Mouse (Mus musculus): ENCODE measurements at regions not wholly inside any gene's neighbourhood (a gene's known extent, or its start where the extent isn't known, plus 50 kb on each side); places are given as distances from the start of the nearest gene placed in this dataset.

DNA sequence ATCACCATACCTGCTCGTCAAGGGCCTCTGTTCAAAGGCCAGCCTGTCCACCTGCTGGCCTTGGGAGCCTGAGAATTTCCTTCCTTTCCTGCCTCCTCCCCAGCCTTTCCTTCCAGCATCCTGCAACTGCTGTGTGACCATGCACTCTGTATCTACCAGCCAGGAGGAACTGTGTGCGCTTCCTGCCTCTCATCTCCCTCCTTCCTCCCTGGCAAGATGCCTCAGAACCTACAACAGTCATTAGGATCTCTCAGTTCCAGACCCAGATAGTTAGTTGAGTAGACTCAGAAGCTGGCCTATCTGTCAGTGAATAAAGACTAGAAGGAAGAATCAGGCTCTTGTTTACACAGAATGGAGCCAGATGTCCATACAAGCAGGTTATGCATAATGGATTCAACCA, 183.8 kb upstream of the Ntf3 start:
- H3K79me2 ChIP-seq (ENCODE audit: control insufficient read depth, insufficient read depth): no peaks in the 10 kb centered on the region
- H3K36me3 ChIP-seq (ENCODE audit: control insufficient read depth, insufficient read depth): no peaks in the 10 kb centered on the region
- no peaks in the 10 kb centered on the region for H3K27me3 ChIP-seq (ENCODE audit: control insufficient read depth, insufficient read depth, insufficient read length)
- H3K4me3 ChIP-seq (ENCODE audit: insufficient read depth, poor library complexity, severe bottlenecking): no peak overlapping the region
- H3ac ChIP-seq (ENCODE audit: control insufficient read depth, insufficient read length, low read depth): no peak overlapping the region
- no peaks in the 10 kb centered on the region for H3K79me3 ChIP-seq (ENCODE audit: low read depth)
- TF ChIP-seq MYOG (IDR thresholded peaks at IDR 0.05; ENCODE audit: control insufficient read depth, extremely low read depth, insufficient read length) (no peak), MYOD1 (IDR thresholded peaks at IDR 0.05; ENCODE audit: control insufficient read depth, insufficient read length, low read depth) (no peak)

DNA sequence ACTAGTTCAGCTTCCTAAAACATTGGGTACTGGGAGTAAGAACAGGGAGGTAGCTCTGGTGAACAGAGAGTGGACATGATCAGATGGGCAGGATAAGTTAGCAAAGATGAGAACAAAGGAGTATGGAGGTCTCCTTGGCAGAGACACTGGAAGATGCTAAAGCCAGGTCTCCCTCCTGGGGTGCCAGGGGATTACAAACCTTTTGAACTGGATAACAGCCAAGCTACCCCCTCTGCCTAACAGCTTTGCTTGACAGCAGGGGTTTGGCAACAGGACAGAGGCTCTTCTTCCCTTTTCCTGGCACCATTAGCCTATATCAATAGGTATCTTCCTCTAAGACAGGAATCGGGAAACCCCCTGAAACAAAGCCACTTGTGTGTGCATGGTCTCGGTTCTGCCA, 183.2 kb upstream of the Ntf3 start:
- H3K36me3 ChIP-seq (ENCODE audit: control insufficient read depth, insufficient read depth): no peaks in the 10 kb centered on the region
- no peak for TF ChIP-seq MYOD1 (IDR thresholded peaks at IDR 0.05; ENCODE audit: control insufficient read depth, insufficient read length, low read depth)
- TF ChIP-seq CTCF (IDR thresholded peaks at IDR 0.05; ENCODE audit: control insufficient read depth, insufficient read depth, insufficient read length): no peak
- no peak for TF ChIP-seq CEBPB (IDR thresholded peaks at IDR 0.05; ENCODE audit: low read depth)
- no peak for TF ChIP-seq FOSL1 (IDR thresholded peaks at IDR 0.05; ENCODE audit: insufficient read depth, low read length, poor library complexity, severe bottlenecking)
- no peak for TF ChIP-seq USF1 (IDR thresholded peaks at IDR 0.05; ENCODE audit: low read depth)
- no peak for TF ChIP-seq MAX (IDR thresholded peaks at IDR 0.05)
- no peak for TF ChIP-seq MYOG (IDR thresholded peaks at IDR 0.05; ENCODE audit: control insufficient read depth, extremely low read depth, insufficient read length)
- H3K27me3 ChIP-seq (ENCODE audit: control insufficient read depth, insufficient read depth, insufficient read length): no peaks in the 10 kb centered on the region
- H3ac ChIP-seq (ENCODE audit: control insufficient read depth, insufficient read length, low read depth): no peak overlapping the region
- no peaks in the 10 kb centered on the region for H3K79me3 ChIP-seq (ENCODE audit: low read depth)
- no peaks in the 10 kb centered on the region for H3K79me2 ChIP-seq (ENCODE audit: control insufficient read depth, insufficient read depth)
- H3K4me3 ChIP-seq (ENCODE audit: insufficient read depth, poor library complexity, severe bottlenecking): no peak overlapping the region

DNA sequence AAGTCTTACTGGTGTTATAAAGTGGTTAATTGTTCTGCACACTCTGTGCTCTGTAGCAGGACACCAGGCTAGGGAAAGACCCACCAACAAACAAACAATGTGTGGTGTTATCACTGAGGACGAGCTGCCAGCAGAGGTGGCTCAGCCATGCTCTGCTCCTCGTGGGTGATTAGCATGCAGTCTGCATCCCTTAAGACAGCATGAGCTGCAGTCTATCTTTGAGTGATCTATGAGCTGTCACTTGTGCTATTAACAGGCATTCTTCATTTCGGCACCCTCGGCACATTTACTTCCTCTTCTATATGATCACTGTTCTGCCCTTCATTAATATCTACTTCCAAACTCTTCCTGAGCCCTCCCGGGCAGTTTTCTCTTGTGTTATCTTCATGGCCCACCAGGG, 178.5 kb upstream of the Ntf3 start:
- Histone ChIP-seq H3K27me3 (ENCODE audit: control insufficient read depth, insufficient read depth, insufficient read length) (no peaks in the 10 kb centered on the region), H3K36me3 (ENCODE audit: control insufficient read depth, insufficient read depth) (no peaks in the 10 kb centered on the region), H3K4me3 (ENCODE audit: insufficient read depth, poor library complexity, severe bottlenecking) (no peak overlapping the region), H3ac (ENCODE audit: control insufficient read depth, insufficient read length, low read depth) (no peak overlapping the region), H3K79me2 (ENCODE audit: control insufficient read depth, insufficient read depth) (no peaks in the 10 kb centered on the region), H3K79me3 (ENCODE audit: low read depth) (no peaks in the 10 kb centered on the region)
- no peak for TF ChIP-seq MYOD1 (IDR thresholded peaks at IDR 0.05; ENCODE audit: control insufficient read depth, insufficient read length, low read depth)

DNA sequence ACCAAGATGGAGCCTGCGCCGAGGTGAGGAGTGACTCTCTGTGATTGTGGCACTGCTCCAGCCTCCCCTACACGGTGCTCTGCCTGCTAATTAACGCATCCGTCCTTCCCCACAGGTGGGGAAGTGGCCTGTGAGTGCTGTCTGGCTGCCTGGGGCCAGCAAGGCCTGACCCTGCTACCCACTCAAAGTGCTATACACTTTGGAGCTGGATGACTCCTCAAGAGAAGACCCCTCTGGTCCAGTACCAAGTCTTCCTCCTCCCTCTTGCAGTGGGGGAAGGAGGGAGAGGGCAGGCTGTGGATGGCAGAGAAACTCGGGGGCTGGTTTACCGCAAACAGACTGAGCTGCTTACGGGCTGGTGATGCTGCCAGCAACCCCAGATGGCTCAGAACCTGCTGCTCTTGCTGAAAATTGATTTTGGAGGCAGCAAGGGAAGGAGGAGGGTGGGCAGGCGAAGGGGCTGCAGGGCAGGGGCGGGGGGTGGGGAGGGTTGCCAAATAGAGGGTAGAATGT, 173.4 kb upstream of the Ntf3 start:
- no peak overlapping the region for H3K4me3 ChIP-seq (ENCODE audit: insufficient read depth, poor library complexity, severe bottlenecking)
- H3K27me3 ChIP-seq (ENCODE audit: control insufficient read depth, insufficient read depth, insufficient read length): no peaks in the 10 kb centered on the region
- H3K36me3 ChIP-seq (ENCODE audit: control insufficient read depth, insufficient read depth): no peaks in the 10 kb centered on the region
- no peaks in the 10 kb centered on the region for H3K79me3 ChIP-seq (ENCODE audit: low read depth)
- no peak overlapping the region for H3ac ChIP-seq (ENCODE audit: control insufficient read depth, insufficient read length, low read depth)
- H3K79me2 ChIP-seq (ENCODE audit: control insufficient read depth, insufficient read depth): no peaks in the 10 kb centered on the region
- no peak for TF ChIP-seq CTCF (IDR thresholded peaks at IDR 0.05; ENCODE audit: control insufficient read depth, insufficient read depth, insufficient read length)
- TF ChIP-seq CEBPB (IDR thresholded peaks at IDR 0.05; ENCODE audit: low read depth): no peak
- no peak for TF ChIP-seq FOSL1 (IDR thresholded peaks at IDR 0.05; ENCODE audit: insufficient read depth, low read length, poor library complexity, severe bottlenecking)
- TF ChIP-seq MAX (IDR thresholded peaks at IDR 0.05): no peak
- no peak for TF ChIP-seq MYOG (IDR thresholded peaks at IDR 0.05; ENCODE audit: control insufficient read depth, extremely low read depth, insufficient read length)
- no peak for TF ChIP-seq USF1 (IDR thresholded peaks at IDR 0.05; ENCODE audit: low read depth)

DNA sequence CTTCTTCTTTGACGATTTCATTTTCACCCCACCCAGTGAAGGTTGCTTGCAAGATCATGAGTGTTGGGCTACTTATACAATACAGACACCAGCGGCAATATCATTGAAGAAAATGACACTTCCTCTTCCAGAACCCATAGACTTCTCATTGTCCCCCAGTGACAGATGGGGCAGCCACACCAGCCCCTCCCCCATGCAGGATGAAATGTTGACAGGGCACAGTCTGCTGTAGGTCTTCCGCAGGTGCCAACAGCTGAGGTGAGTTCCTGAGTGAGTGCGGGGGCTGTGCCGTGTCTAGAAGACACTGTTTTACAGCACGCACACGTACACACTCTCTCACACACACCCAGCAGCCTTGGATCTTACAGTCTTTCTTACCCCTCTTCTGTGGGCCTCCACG, 171.0 kb upstream of the Ntf3 start:
- H3ac ChIP-seq (ENCODE audit: control insufficient read depth, insufficient read length, low read depth): no peak overlapping the region
- no peaks in the 10 kb centered on the region for H3K79me2 ChIP-seq (ENCODE audit: control insufficient read depth, insufficient read depth)
- no peaks in the 10 kb centered on the region for H3K79me3 ChIP-seq (ENCODE audit: low read depth)
- H3K27me3 ChIP-seq (ENCODE audit: control insufficient read depth, insufficient read depth, insufficient read length): no peaks in the 10 kb centered on the region
- no peak overlapping the region for H3K4me3 ChIP-seq (ENCODE audit: insufficient read depth, poor library complexity, severe bottlenecking)
- TF ChIP-seq MYOD1 (IDR thresholded peaks at IDR 0.05; ENCODE audit: control insufficient read depth, insufficient read length, low read depth): no peak
- no peak for TF ChIP-seq USF1 (IDR thresholded peaks at IDR 0.05; ENCODE audit: low read depth)
- TF ChIP-seq MYOG (IDR thresholded peaks at IDR 0.05; ENCODE audit: control insufficient read depth, extremely low read depth, insufficient read length): no peak
- TF ChIP-seq CEBPB (IDR thresholded peaks at IDR 0.05; ENCODE audit: low read depth): no peak
- TF ChIP-seq CTCF (IDR thresholded peaks at IDR 0.05; ENCODE audit: control insufficient read depth, insufficient read depth, insufficient read length): no peak
- TF ChIP-seq FOSL1 (IDR thresholded peaks at IDR 0.05; ENCODE audit: insufficient read depth, low read length, poor library complexity, severe bottlenecking): no peak
- TF ChIP-seq MAX (IDR thresholded peaks at IDR 0.05): no peak
- H3K36me3 ChIP-seq (ENCODE audit: control insufficient read depth, insufficient read depth): no peaks in the 10 kb centered on the region

DNA sequence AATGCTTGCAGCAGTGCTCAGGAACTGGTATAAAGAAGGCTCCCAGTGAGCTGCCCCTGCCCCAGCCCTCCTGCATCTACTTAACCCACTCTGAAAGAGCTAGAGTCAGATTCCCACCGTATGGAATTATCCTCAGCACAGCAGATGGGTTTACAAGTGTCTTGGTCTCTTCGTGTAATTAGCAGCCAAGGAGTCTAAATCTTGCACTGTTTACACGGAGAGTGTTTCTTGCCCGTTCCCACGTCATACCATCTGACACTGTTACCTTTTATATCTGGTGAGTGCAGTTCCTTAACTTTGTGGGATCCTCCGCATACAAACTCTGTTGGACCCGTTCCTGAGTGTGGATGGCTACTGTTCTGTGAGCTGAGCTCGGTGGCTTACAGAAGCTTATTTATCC, 167.5 kb upstream of the Ntf3 start:
- Histone ChIP-seq H3K4me3 (ENCODE audit: insufficient read depth, poor library complexity, severe bottlenecking) (no peak overlapping the region), H3ac (ENCODE audit: control insufficient read depth, insufficient read length, low read depth) (no peak overlapping the region), H3K27me3 (ENCODE audit: control insufficient read depth, insufficient read depth, insufficient read length) (no peaks in the 10 kb centered on the region), H3K79me3 (ENCODE audit: low read depth) (no peaks in the 10 kb centered on the region), H3K36me3 (ENCODE audit: control insufficient read depth, insufficient read depth) (no peaks in the 10 kb centered on the region), H3K79me2 (ENCODE audit: control insufficient read depth, insufficient read depth) (no peaks in the 10 kb centered on the region)
- TF ChIP-seq MYOD1 (IDR thresholded peaks at IDR 0.05; ENCODE audit: control insufficient read depth, insufficient read length, low read depth) (no peak), USF1 (IDR thresholded peaks at IDR 0.05; ENCODE audit: low read depth) (no peak), MYOG (IDR thresholded peaks at IDR 0.05; ENCODE audit: control insufficient read depth, extremely low read depth, insufficient read length) (no peak), CEBPB (IDR thresholded peaks at IDR 0.05; ENCODE audit: low read depth) (no peak), MAX (IDR thresholded peaks at IDR 0.05) (no peak), FOSL1 (IDR thresholded peaks at IDR 0.05; ENCODE audit: insufficient read depth, low read length, poor library complexity, severe bottlenecking) (no peak), CTCF (IDR thresholded peaks at IDR 0.05; ENCODE audit: control insufficient read depth, insufficient read depth, insufficient read length) (no peak)
